Mouse (Mus musculus) lung, embryonic 16.5 days (tissue): Measurements from ENCODE around the gene Prex1. TPM values are rescaled to one million over a fixed set of nuclear protein-coding genes. Genes with fewer than 3 reads are reported as not detected.

Source experiments
- ATAC-seq: fragments of 200-750 bp; cut with Nextera tagmentation; 2 replicates; pipeline ENCODE4 v1.8.0; 2017; ENCODE audit warnings: low read depth, mild to moderate bottlenecking, moderate library complexity
- H3K27ac ChIP-seq: fragments of 300-500 bp; sonication (generic); 2 replicates; pipeline ENCODE4 v1.5.1; 2014; ENCODE audit warnings: mild to moderate bottlenecking, control low read depth, low read length
- H3K27me3 ChIP-seq: fragments of 300-500 bp; sonication (generic); 2 replicates; pipeline ENCODE4 v1.6.1; 2014; ENCODE audit warnings: low read depth, low read length, mixed read lengths; ENCODE audit not compliant: control insufficient read depth, insufficient read depth
- H3K36me3 ChIP-seq: fragments of 300-500 bp; sonication (generic); 2 replicates; pipeline ENCODE4 v1.6.1; 2014; ENCODE audit warnings: low read length; ENCODE audit not compliant: control insufficient read depth, insufficient read depth
- H3K4me1 ChIP-seq: fragments of 300-500 bp; sonication (generic); replicated peaks from 2 replicates; pipeline ENCODE4 v1.6.1; 2014; ENCODE audit warnings: low read length, mixed read lengths; ENCODE audit not compliant: control insufficient read depth, insufficient read depth
- H3K4me2 ChIP-seq: fragments of 300-500 bp; sonication (generic); 2 replicates; pipeline ENCODE4 v1.6.1; 2014; ENCODE audit warnings: low read depth, low read length, control low read depth
- H3K4me3 ChIP-seq: fragments of 300-500 bp; sonication (generic); 2 replicates; pipeline ENCODE4 v1.5.1; 2014; ENCODE audit warnings: mild to moderate bottlenecking, low read length, control low read depth
- H3K9ac ChIP-seq: fragments of 300-500 bp; sonication (generic); 2 replicates; pipeline ENCODE4 v1.6.1; 2014; ENCODE audit warnings: low read length, control low read depth
- H3K9me3 ChIP-seq: fragments of 300-500 bp; sonication (generic); 2 replicates; pipeline ENCODE4 v1.6.1; 2016; ENCODE audit warnings: low read length; ENCODE audit not compliant: control insufficient read depth
- WGBS: fragments of 180-500 bp; shearing (Covaris S2); extraction: QIAGEN DNeasy Blood & Tissue Kit; methylation state at CpG from one replicate; pipeline ENCODE4 v1.1.7; 2014; 5-methylcytosine and 5-hydroxymethylcytosine counted together
- polyA plus RNA-seq: library from polyadenylated mRNA; unstranded; fragments of >200 nt; fragmentation: Nextera tagmentation; extraction: Ambion mirVana; gene quantifications from 2 replicates; pipeline ENCODE4 v1.2.1, GENCODE M21; 2015

Gene Prex1
- polyA plus RNA-seq, 1 experiment from 2014 or later, result 8.9 TPM

DNA sequence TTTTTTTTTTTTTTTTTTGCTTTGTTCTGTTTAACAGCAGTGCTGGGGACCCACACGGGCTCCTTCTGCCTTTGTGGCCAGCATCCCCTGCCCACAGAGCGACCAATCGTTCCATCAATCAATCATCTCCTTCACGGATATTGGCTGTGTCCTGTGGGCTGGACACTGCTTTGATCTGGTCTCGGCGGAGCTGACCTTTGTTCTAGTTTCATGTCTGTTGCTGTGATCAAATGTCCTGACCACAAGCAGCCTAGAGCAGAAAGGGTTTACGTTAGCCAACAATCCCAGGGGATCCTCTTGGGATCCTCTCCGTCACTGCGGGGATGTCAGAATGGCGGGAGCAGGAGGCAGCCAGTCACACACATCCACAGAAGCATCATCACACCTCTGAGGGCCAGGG is 154.1 kb downstream of the Prex1 start:
- ATAC-seq, result no peak
- no peak overlapping the region for H3K4me2 ChIP-seq
- H3K27ac ChIP-seq, result no peak overlapping the region
- 35% methylated on average over 10 of the region's 10 CpGs for WGBS
- no peak overlapping the region for H3K4me3 ChIP-seq
- no peak overlapping the region for H3K9ac ChIP-seq
- H3K36me3 ChIP-seq, result no peaks in the 10 kb centered on the region
- H3K4me1 ChIP-seq, result no peaks in the 10 kb centered on the region
- no peaks in the 10 kb centered on the region for H3K27me3 ChIP-seq
- no peaks in the 10 kb centered on the region for H3K9me3 ChIP-seq

GRCm38 (mm10) chr2:166555508-166555907 is 158.1 kb downstream of the Prex1 start:
- Histone ChIP-seq H3K27ac (no peak overlapping the region), H3K4me3 (no peak overlapping the region), H3K9ac (no peak overlapping the region), H3K36me3 (no peaks in the 10 kb centered on the region), H3K9me3 (no peaks in the 10 kb centered on the region), H3K4me1 (peaks cover 8% of the 10 kb centered on the region), H3K4me2 (no peak overlapping the region), H3K27me3 (no peaks in the 10 kb centered on the region)
- ATAC-seq, result no peak
- WGBS, result 71% methylated on average over 2 of the region's 2 CpGs

GRCm38 (mm10) chr2:166554169-166554505 is 159.5 kb downstream of the Prex1 start:
- H3K4me1 ChIP-seq, result peaks cover 8% of the 10 kb centered on the region
- no peak overlapping the region for H3K9ac ChIP-seq
- H3K4me2 ChIP-seq, result no peak overlapping the region
- no peak for ATAC-seq
- no peaks in the 10 kb centered on the region for H3K9me3 ChIP-seq
- no peak overlapping the region for H3K4me3 ChIP-seq
- WGBS, result 76% methylated on average over 11 of the region's 11 CpGs
- H3K27me3 ChIP-seq, result no peaks in the 10 kb centered on the region
- H3K27ac ChIP-seq, result no peak overlapping the region
- H3K36me3 ChIP-seq, result no peaks in the 10 kb centered on the region

DNA sequence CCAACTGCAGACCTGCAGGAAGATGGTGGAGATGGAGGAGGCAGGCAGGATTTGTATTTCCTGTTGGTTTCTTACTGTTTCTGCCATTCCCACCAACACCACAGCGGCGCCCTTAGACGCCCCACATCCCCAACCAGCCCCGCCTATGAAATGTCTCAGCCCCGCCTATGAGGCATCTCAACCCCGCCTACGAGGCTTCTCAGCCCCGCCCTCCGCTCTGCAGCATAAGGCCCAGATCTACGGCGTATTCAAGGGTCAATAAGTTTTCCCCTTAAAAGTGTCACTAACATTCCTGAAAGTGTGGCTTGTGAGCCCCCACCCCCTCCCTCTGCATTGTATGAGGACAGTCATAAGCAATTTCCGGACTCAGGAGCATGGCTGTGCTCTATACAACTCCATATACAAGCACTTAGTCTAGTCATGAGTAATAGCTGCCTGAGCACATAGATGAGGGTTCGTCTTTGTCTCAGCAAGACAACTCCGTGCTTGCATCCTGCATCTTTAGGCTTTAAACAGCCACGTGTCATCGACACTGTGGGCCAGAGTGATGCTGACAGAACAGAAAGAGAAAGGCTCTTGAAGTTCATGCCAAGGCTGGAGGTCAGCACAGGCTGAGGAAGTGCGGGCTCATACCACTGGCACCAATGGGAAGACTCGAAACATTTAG is 160.0 kb downstream of the Prex1 start:
- peaks cover 8% of the 10 kb centered on the region for H3K4me1 ChIP-seq
- peak; percentile 86 for ATAC-seq
- H3K4me3 ChIP-seq, result peak overlapping the region; percentile 18
- no peaks in the 10 kb centered on the region for H3K9me3 ChIP-seq
- 19% methylated on average over 18 of the region's 18 CpGs for WGBS
- no peaks in the 10 kb centered on the region for H3K27me3 ChIP-seq
- H3K36me3 ChIP-seq, result no peaks in the 10 kb centered on the region
- peak overlapping the region; percentile 55; the same call in 1 of the 2 replicates for H3K27ac ChIP-seq
- H3K4me2 ChIP-seq, result peak overlapping the region; percentile 42
- peak overlapping the region; percentile 14; the same call in 1 of the 2 replicates for H3K9ac ChIP-seq

DNA sequence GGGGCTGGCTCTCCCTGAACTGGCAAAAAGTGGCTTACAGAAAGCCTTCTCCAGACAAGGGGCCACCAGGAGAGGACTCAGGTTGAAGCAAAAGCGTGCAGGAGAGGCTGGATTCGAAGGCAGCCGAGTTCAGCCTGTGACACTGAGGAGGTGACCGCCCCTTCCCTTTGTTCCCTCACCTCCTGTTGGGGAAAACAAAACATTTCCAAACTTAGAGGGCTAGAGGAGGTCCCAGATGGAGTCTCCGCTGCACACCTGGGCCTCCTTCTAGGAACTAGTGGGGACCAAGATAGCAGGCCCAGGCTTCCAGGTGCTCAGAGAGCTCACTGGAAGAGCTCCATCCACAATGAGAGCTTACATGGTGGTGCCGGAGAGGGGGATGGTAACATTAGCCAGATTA is 161.0 kb downstream of the Prex1 start:
- H3K27me3 ChIP-seq, result no peaks in the 10 kb centered on the region
- H3K9ac ChIP-seq, result no peak overlapping the region
- 70% methylated on average over 6 of the region's 6 CpGs for whole genome bisulfite sequencing
- H3K4me2 ChIP-seq, result no peak overlapping the region
- H3K4me1 ChIP-seq, result peaks cover 8% of the 10 kb centered on the region
- H3K27ac ChIP-seq, result no peak overlapping the region
- H3K36me3 ChIP-seq, result no peaks in the 10 kb centered on the region
- no peak overlapping the region for H3K4me3 ChIP-seq
- no peak for ATAC-seq
- no peaks in the 10 kb centered on the region for H3K9me3 ChIP-seq

DNA sequence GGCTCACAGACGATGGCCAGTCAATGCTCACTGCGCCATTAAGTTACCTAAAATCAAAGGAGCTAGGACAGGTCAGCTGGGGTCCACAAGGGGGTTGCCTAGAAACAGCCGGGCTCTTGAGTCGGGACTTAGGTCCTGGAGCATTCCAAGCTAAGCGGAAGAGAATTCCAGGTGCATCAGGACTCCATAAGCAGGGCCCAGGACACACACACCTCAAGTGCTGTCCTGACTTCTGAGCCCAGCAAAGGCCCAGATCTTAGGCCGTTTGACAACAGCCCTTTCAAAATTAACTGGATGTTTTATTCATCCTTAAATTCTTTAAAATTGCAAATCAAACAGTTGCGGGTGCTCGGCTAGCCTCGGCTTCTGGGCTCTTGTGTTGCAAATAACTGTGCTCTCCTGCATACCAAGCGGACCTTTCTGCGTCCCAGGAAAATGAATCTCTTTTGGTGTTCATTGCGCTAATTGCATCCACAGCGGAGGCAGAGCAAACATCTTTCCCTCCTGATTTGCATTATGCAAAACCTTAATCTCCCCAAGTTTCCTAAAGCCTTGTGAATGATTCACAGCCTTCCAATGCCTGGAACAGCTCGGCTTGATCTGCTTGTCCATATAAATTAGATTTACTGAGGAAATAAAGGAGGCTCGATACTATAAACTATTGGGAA is 161.7 kb downstream of the Prex1 start:
- no peak overlapping the region for H3K4me2 ChIP-seq
- no peak for ATAC-seq
- no peaks in the 10 kb centered on the region for H3K27me3 ChIP-seq
- no peaks in the 10 kb centered on the region for H3K9me3 ChIP-seq
- no peak overlapping the region for H3K4me3 ChIP-seq
- H3K4me1 ChIP-seq, result peaks cover 8% of the 10 kb centered on the region
- H3K27ac ChIP-seq, result no peak overlapping the region
- no peaks in the 10 kb centered on the region for H3K36me3 ChIP-seq
- H3K9ac ChIP-seq, result no peak overlapping the region
- WGBS, result 69% methylated on average over 15 of the region's 15 CpGs

- no peak overlapping the region for H3K4me3 ChIP-seq
- no peaks in the 10 kb centered on the region for H3K27me3 ChIP-seq
- H3K36me3 ChIP-seq, result no peaks in the 10 kb centered on the region
- WGBS, result 80% methylated on average over 7 of the region's 8 CpGs
- H3K27ac ChIP-seq, result no peak overlapping the region
- no peak overlapping the region for H3K9ac ChIP-seq
- no peak for ATAC-seq
- no peaks in the 10 kb centered on the region for H3K9me3 ChIP-seq
- H3K4me1 ChIP-seq, result peaks cover 8% of the 10 kb centered on the region
- H3K4me2 ChIP-seq, result no peak overlapping the region
Observed at GRCm38 (mm10) chr2:166549871-166550270, 163.8 kb downstream of the Prex1 start.

GRCm38 (mm10) chr2:166549069-166549468 is 164.6 kb downstream of the Prex1 start:
- Histone ChIP-seq H3K36me3 (no peaks in the 10 kb centered on the region), H3K4me2 (no peak overlapping the region), H3K4me3 (no peak overlapping the region), H3K27ac (no peak overlapping the region), H3K9me3 (no peaks in the 10 kb centered on the region), H3K4me1 (peaks cover 8% of the 10 kb centered on the region), H3K9ac (no peak overlapping the region), H3K27me3 (no peaks in the 10 kb centered on the region)
- no peak for ATAC-seq
- WGBS, result 79% methylated on average over 5 of the region's 5 CpGs

DNA sequence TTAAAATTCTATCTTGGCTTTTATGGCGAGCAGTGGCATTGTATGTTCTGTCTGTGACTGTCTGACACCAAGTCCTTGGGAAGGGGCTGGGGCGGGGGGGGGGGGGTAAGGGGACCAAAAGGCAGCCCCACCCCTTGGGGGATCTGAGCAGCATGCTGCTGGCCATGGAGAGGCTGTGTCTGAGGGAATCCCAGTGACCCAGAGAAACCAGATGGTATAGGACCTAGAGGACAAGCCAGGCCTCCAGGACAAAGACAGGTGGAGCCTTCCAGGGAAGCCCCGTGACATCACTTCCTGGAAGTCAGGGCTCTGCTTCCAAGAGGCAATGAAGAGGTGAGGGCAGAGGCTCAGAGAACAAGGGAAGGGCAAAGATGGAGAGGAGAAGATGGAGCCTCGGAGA is 168.1 kb downstream of the Prex1 start:
- 49% methylated on average over 4 of the region's 4 CpGs for WGBS
- H3K36me3 ChIP-seq, result no peaks in the 10 kb centered on the region
- no peak overlapping the region for H3K4me2 ChIP-seq
- no peak for ATAC-seq
- no peaks in the 10 kb centered on the region; the same call in 1 of the 2 replicates for H3K9me3 ChIP-seq
- H3K9ac ChIP-seq, result no peak overlapping the region
- H3K27me3 ChIP-seq, result no peaks in the 10 kb centered on the region
- no peak overlapping the region for H3K4me3 ChIP-seq
- no peak overlapping the region for H3K27ac ChIP-seq
- H3K4me1 ChIP-seq, result no peaks in the 10 kb centered on the region
